Mouse (Mus musculus) CH12F3 (cell line): Measurements from ENCODE around the gene Arhgap10.

Experiments
- in situ Hi-C: fragments of 300-500 bp; cut with MboI; formaldehyde crosslinking; loops from 2 replicates; pipeline ENCODE4 v1.14.3; 2020; ENCODE audit warnings: low sequenced_read_pairs

Arhgap10 gene

GRCm38 (mm10) chr8:77446294-77446693 lies 71.5 kb downstream of the Arhgap10 start:
- in situ Hi-C loops: no loop called here

GRCm38 (mm10) chr8:77445642-77446041 lies 72.1 kb downstream of the Arhgap10 start:
- in situ Hi-C loops: no loop called here

- in situ Hi-C loops: no loop called here
Observed at GRCm38 (mm10) chr8:77444166-77444870, 73.4 kb downstream of the Arhgap10 start.

GRCm38 (mm10) chr8:77442452-77442851 lies 75.3 kb downstream of the Arhgap10 start:
- in situ Hi-C loops: no loop called here

- in situ Hi-C loops: no loop called here
Observed at GRCm38 (mm10) chr8:77440913-77441312, 76.8 kb downstream of the Arhgap10 start.

GRCm38 (mm10) chr8:77440324-77440880 lies 77.4 kb downstream of the Arhgap10 start:
- in situ Hi-C loops: no loop called here

- in situ Hi-C loops: no loop called here
Observed at GRCm38 (mm10) chr8:77439670-77440069, 78.1 kb downstream of the Arhgap10 start.

GRCm38 (mm10) chr8:77437807-77438493 lies 79.8 kb downstream of the Arhgap10 start:
- in situ Hi-C loops: no loop called here

GRCm38 (mm10) chr8:77436013-77436990 lies 81.5 kb downstream of the Arhgap10 start:
- in situ Hi-C loops: no loop called here

- in situ Hi-C loops: no loop called here
Observed at GRCm38 (mm10) chr8:77433221-77433620, 84.5 kb downstream of the Arhgap10 start.

GRCm38 (mm10) chr8:77432726-77433125 lies 85.0 kb downstream of the Arhgap10 start:
- in situ Hi-C loops: no loop called here

- in situ Hi-C loops: loop anchor here (10.0 kb wide), 1 partner anchor 96 kb away; no protein-coding TSS in a partner anchor
Observed at GRCm38 (mm10) chr8:77428420-77428819, 89.3 kb downstream of the Arhgap10 start.

GRCm38 (mm10) chr8:77428015-77428414 lies 89.7 kb downstream of the Arhgap10 start:
- in situ Hi-C loops: loop anchor here (10.0 kb wide), 1 partner anchor 97 kb away; no protein-coding TSS in a partner anchor

- in situ Hi-C loops: loop anchor here (10.0 kb wide), 1 partner anchor 97 kb away; no protein-coding TSS in a partner anchor
Observed at GRCm38 (mm10) chr8:77427438-77427837, 90.3 kb downstream of the Arhgap10 start.

GRCm38 (mm10) chr8:77423850-77424249 lies 93.9 kb downstream of the Arhgap10 start:
- in situ Hi-C loops: loop anchor here (10.0 kb wide), 1 partner anchor 101 kb away; no protein-coding TSS in a partner anchor

GRCm38 (mm10) chr8:77422632-77423252 lies 95.0 kb downstream of the Arhgap10 start:
- in situ Hi-C loops: loop anchor here (10.0 kb wide), 1 partner anchor 102 kb away; no protein-coding TSS in a partner anchor

GRCm38 (mm10) chr8:77421596-77421995 lies 96.2 kb downstream of the Arhgap10 start:
- in situ Hi-C loops: loop anchor here (10.0 kb wide), 1 partner anchor 103 kb away; no protein-coding TSS in a partner anchor

GRCm38 (mm10) chr8:77419731-77420130 lies 98.0 kb downstream of the Arhgap10 start:
- in situ Hi-C loops: loop anchor here (10.0 kb wide), 1 partner anchor 105 kb away; no protein-coding TSS in a partner anchor

GRCm38 (mm10) chr8:77416738-77417137 lies 101.0 kb downstream of the Arhgap10 start:
- in situ Hi-C loops: no loop called here

- in situ Hi-C loops: no loop called here
Observed at GRCm38 (mm10) chr8:77416034-77416433, 101.7 kb downstream of the Arhgap10 start.
